Mouse (Mus musculus) brain, adult 2 months (tissue): Measurements from ENCODE around the gene Gm21876.
"Not testable (repeated sequence)": the region's sequence is repeated elsewhere in the genome, so short reads cannot be mapped to it uniquely, and the experiment has no call there.

Experiments used
- DNase-seq: peaks from one replicate; pipeline ENCODE4 v3.0.0; 2011; ENCODE audit warnings: low read depth, low spot score

Gm21876 gene

DNA sequence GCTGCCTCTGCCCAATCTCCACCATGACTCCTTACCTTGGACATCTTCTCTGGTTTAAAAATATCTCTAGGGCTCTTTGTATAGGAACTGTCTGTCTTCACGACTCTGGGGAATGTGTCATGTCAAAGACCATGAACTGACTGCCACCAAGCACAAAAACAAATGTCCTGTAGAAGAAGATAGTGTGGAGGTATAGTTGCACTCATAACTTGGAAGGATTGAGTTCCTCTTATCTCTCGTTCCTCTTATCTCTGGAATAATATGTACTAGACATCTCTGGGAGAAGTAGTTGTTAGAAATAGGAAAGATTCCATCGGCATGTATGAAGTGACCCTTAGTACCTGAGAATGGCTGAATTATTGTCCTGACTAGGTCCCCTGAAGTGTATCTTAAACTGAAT lies at the start of gene Gm21876:
Gene Gm21876, minus strand, starts transcription at position 101 of the 400 bp plus-strand sequence.
- no peak for DNase-seq

GRCm38 (mm10) chrX:21220422-21220821 lies 45.0 kb upstream of the Gm21876 start:
- DNase-seq = no peak

GRCm38 (mm10) chrX:21146675-21147074 lies 28.8 kb downstream of the Gm21876 start:
- not testable (repeated sequence) for DNase-seq
